Mouse (Mus musculus): ENCODE results near the gene Lrp2. TPM values are rescaled to one million over a fixed set of nuclear protein-coding genes. Genes with fewer than 3 reads are reported as not detected.

Gene Lrp2
- polyA plus RNA-seq, 1 experiment, result 0.08 TPM

- 82% methylated on average over 9 of the region's 9 CpGs for WGBS
- no peak for DNase-seq
- Histone ChIP-seq H3K27ac (ENCODE audit: insufficient read depth, low read length) (no peak overlapping the region), H3K4me3 (replicated peaks; ENCODE audit: insufficient read depth, low read depth, low read length) (no peak overlapping the region), H3K27me3 (ENCODE audit: control insufficient read depth, insufficient read depth, low read length) (no peaks in the 10 kb centered on the region), H3K4me1 (ENCODE audit: control insufficient read depth, insufficient read depth, low read length) (no peaks in the 10 kb centered on the region)
- TF ChIP-seq POLR2A (IDR thresholded peaks at IDR 0.05; ENCODE audit: borderline replicate concordance, insufficient read depth, low read length) (no peak), CTCF (IDR thresholded peaks at IDR 0.05; ENCODE audit: borderline replicate concordance, insufficient read depth, low read depth, low read length) (no peak)
Observed at GRCm38 (mm10) chr2:69395597-69396248, 190.1 kb downstream of the Lrp2 start.

- DNase-seq, result no peak
- H3K4me3 ChIP-seq (replicated peaks; ENCODE audit: insufficient read depth, low read depth, low read length), result no peak overlapping the region
- no peak overlapping the region for H3K27ac ChIP-seq (ENCODE audit: insufficient read depth, low read length)
- WGBS, result 89% methylated on average over 2 of the region's 2 CpGs
- H3K27me3 ChIP-seq (ENCODE audit: control insufficient read depth, insufficient read depth, low read length), result no peaks in the 10 kb centered on the region
- TF ChIP-seq POLR2A (IDR thresholded peaks at IDR 0.05; ENCODE audit: borderline replicate concordance, insufficient read depth, low read length) (no peak), CTCF (IDR thresholded peaks at IDR 0.05; ENCODE audit: borderline replicate concordance, insufficient read depth, low read depth, low read length) (no peak)
- H3K4me1 ChIP-seq (ENCODE audit: control insufficient read depth, insufficient read depth, low read length), result no peaks in the 10 kb centered on the region
Observed at GRCm38 (mm10) chr2:69393947-69394346, 191.9 kb downstream of the Lrp2 start.

GRCm38 (mm10) chr2:69386118-69386871, 199.6 kb downstream of the Lrp2 start:
- Histone ChIP-seq H3K4me1 (ENCODE audit: control insufficient read depth, insufficient read depth, low read length) (no peaks in the 10 kb centered on the region), H3K27ac (ENCODE audit: insufficient read depth, low read length) (no peak overlapping the region), H3K27me3 (ENCODE audit: control insufficient read depth, insufficient read depth, low read length) (no peaks in the 10 kb centered on the region), H3K4me3 (replicated peaks; ENCODE audit: insufficient read depth, low read depth, low read length) (no peak overlapping the region)
- 92% methylated on average over 3 of the region's 3 CpGs for WGBS
- TF ChIP-seq CTCF (IDR thresholded peaks at IDR 0.05; ENCODE audit: borderline replicate concordance, insufficient read depth, low read depth, low read length), result no peak
- no peak for TF ChIP-seq POLR2A (IDR thresholded peaks at IDR 0.05; ENCODE audit: borderline replicate concordance, insufficient read depth, low read length)
- no peak for DNase-seq

GRCm38 (mm10) chr2:69382838-69383237, 203.0 kb downstream of the Lrp2 start:
- no peak overlapping the region for H3K4me3 ChIP-seq (replicated peaks; ENCODE audit: insufficient read depth, low read depth, low read length)
- no peaks in the 10 kb centered on the region for H3K27me3 ChIP-seq (ENCODE audit: control insufficient read depth, insufficient read depth, low read length)
- H3K4me1 ChIP-seq (ENCODE audit: control insufficient read depth, insufficient read depth, low read length), result no peaks in the 10 kb centered on the region
- 87% methylated on average over 5 of the region's 5 CpGs for WGBS
- H3K27ac ChIP-seq (ENCODE audit: insufficient read depth, low read length), result no peak overlapping the region
- no peak for DNase-seq
- TF ChIP-seq POLR2A (IDR thresholded peaks at IDR 0.05; ENCODE audit: borderline replicate concordance, insufficient read depth, low read length) (no peak), CTCF (IDR thresholded peaks at IDR 0.05; ENCODE audit: borderline replicate concordance, insufficient read depth, low read depth, low read length) (no peak)

GRCm38 (mm10) chr2:69381740-69382139, 204.1 kb downstream of the Lrp2 start:
- Histone ChIP-seq H3K27me3 (ENCODE audit: control insufficient read depth, insufficient read depth, low read length) (no peaks in the 10 kb centered on the region), H3K4me1 (ENCODE audit: control insufficient read depth, insufficient read depth, low read length) (no peaks in the 10 kb centered on the region), H3K27ac (ENCODE audit: insufficient read depth, low read length) (no peak overlapping the region), H3K4me3 (replicated peaks; ENCODE audit: insufficient read depth, low read depth, low read length) (no peak overlapping the region)
- TF ChIP-seq CTCF (IDR thresholded peaks at IDR 0.05; ENCODE audit: borderline replicate concordance, insufficient read depth, low read depth, low read length) (no peak), POLR2A (IDR thresholded peaks at IDR 0.05; ENCODE audit: borderline replicate concordance, insufficient read depth, low read length) (no peak)
- 46% methylated on average over 8 of the region's 8 CpGs for WGBS
- DNase-seq, result no peak

GRCm38 (mm10) chr2:69380281-69380680, 205.6 kb downstream of the Lrp2 start, which contains the start of gene Dhrs9:
Gene Dhrs9, plus strand, starts transcription at chr2:69380445.
- 86% methylated on average over 13 of the region's 13 CpGs for WGBS
- DNase-seq, result no peak
- H3K27ac ChIP-seq (ENCODE audit: insufficient read depth, low read length), result no peak within 1 kb of the TSS
- H3K4me1 ChIP-seq (ENCODE audit: control insufficient read depth, insufficient read depth, low read length), result no peaks in the 10 kb centered on the region
- H3K27me3 ChIP-seq (ENCODE audit: control insufficient read depth, insufficient read depth, low read length), result no peaks in the 10 kb centered on the region
- no peak for TF ChIP-seq POLR2A (IDR thresholded peaks at IDR 0.05; ENCODE audit: borderline replicate concordance, insufficient read depth, low read length)
- TF ChIP-seq CTCF (IDR thresholded peaks at IDR 0.05; ENCODE audit: borderline replicate concordance, insufficient read depth, low read depth, low read length), result no peak
- H3K4me3 ChIP-seq (replicated peaks; ENCODE audit: insufficient read depth, low read depth, low read length), result no peak within 1 kb of the TSS

- Histone ChIP-seq H3K4me3 (replicated peaks; ENCODE audit: insufficient read depth, low read depth, low read length) (no peak overlapping the region), H3K4me1 (ENCODE audit: control insufficient read depth, insufficient read depth, low read length) (no peaks in the 10 kb centered on the region), H3K27me3 (ENCODE audit: control insufficient read depth, insufficient read depth, low read length) (no peaks in the 10 kb centered on the region), H3K27ac (ENCODE audit: insufficient read depth, low read length) (no peak overlapping the region)
- WGBS, result 6% methylated on average over 1 of the region's 1 CpGs
- no peak for DNase-seq
- TF ChIP-seq POLR2A (IDR thresholded peaks at IDR 0.05; ENCODE audit: borderline replicate concordance, insufficient read depth, low read length), result no peak
- TF ChIP-seq CTCF (IDR thresholded peaks at IDR 0.05; ENCODE audit: borderline replicate concordance, insufficient read depth, low read depth, low read length), result no peak
Observed at GRCm38 (mm10) chr2:69379801-69380200, 206.1 kb downstream of the Lrp2 start.

- WGBS, result 94% methylated on average over 2 of the region's 2 CpGs
- no peaks in the 10 kb centered on the region for H3K4me1 ChIP-seq (ENCODE audit: control insufficient read depth, insufficient read depth, low read length)
- H3K27me3 ChIP-seq (ENCODE audit: control insufficient read depth, insufficient read depth, low read length), result no peaks in the 10 kb centered on the region
- DNase-seq, result no peak
- no peak overlapping the region for H3K27ac ChIP-seq (ENCODE audit: insufficient read depth, low read length)
- H3K4me3 ChIP-seq (replicated peaks; ENCODE audit: insufficient read depth, low read depth, low read length), result no peak overlapping the region
- TF ChIP-seq POLR2A (IDR thresholded peaks at IDR 0.05; ENCODE audit: borderline replicate concordance, insufficient read depth, low read length) (no peak), CTCF (IDR thresholded peaks at IDR 0.05; ENCODE audit: borderline replicate concordance, insufficient read depth, low read depth, low read length) (no peak)
Observed at GRCm38 (mm10) chr2:69376780-69377179, 209.1 kb downstream of the Lrp2 start.

Other genes with a start within 250 kb of the Lrp2 start
- gene Abcb11, start 243.4 kb downstream of the Lrp2 start, polyA plus RNA-seq (2012; rRNA removed), result 0.06 TPM in 1 of 2 replicates, not detected in the other
- not detected in 2 replicates for gene Dhrs9, start 205.6 kb downstream of the Lrp2 start, polyA plus RNA-seq (2012; rRNA removed)
- 21.3 and 23.2 TPM in 2 replicates for gene Bbs5, start 61.1 kb upstream of the Lrp2 start, polyA plus RNA-seq (2012; rRNA removed)
- gene Klhl41, start 84.1 kb upstream of the Lrp2 start, polyA plus RNA-seq (2012; rRNA removed), result 0.13 and 0.16 TPM in 2 replicates
- gene Fastkd1, start 127.5 kb upstream of the Lrp2 start, polyA plus RNA-seq (2012; rRNA removed), result 16.5 and 16.6 TPM in 2 replicates
- 23.2 and 24.0 TPM in 2 replicates for gene Ppig, start 136.5 kb upstream of the Lrp2 start, polyA plus RNA-seq (2012; rRNA removed)
- gene Ccdc173, start 203.5 kb upstream of the Lrp2 start, polyA plus RNA-seq (2012; rRNA removed), result 2.2 and 2.4 TPM in 2 replicates
- gene Phospho2, start 203.6 kb upstream of the Lrp2 start, polyA plus RNA-seq (2012; rRNA removed), result 48.8 and 51.7 TPM in 2 replicates
- gene Klhl23, start 235.9 kb upstream of the Lrp2 start, polyA plus RNA-seq (2012; rRNA removed), result 25.6 and 28.8 TPM in 2 replicates